Mouse (Mus musculus) lung, embryonic 14.5 days (tissue): ENCODE results near the gene Fyco1. TPM values are rescaled to one million over a fixed set of nuclear protein-coding genes. Genes with fewer than 3 reads are reported as not detected.

ENCODE experiments used
- ATAC-seq: fragments of 200-750 bp; cut with Nextera tagmentation; 2 replicates; pipeline ENCODE4 v1.8.0; 2017; ENCODE audit warnings: mild to moderate bottlenecking, moderate TSS enrichment, moderate library complexity; ENCODE audit not compliant: insufficient read depth
- DNase-seq: peaks from one replicate; pipeline ENCODE4 v3.0.0-alpha.2; 2015
- H3K27ac ChIP-seq: fragments of 300-500 bp; sonication (generic); 2 replicates; pipeline ENCODE4 v1.5.1; 2014; ENCODE audit warnings: low read depth, mild to moderate bottlenecking, moderate library complexity
- H3K27me3 ChIP-seq: fragments of 300-500 bp; sonication (generic); 2 replicates; pipeline ENCODE4 v1.6.1; 2014; ENCODE audit warnings: low read length, control low read depth; ENCODE audit not compliant: insufficient read depth
- H3K36me3 ChIP-seq: fragments of 300-500 bp; sonication (generic); 2 replicates; pipeline ENCODE4 v1.6.1; 2014; ENCODE audit warnings: control low read depth; ENCODE audit not compliant: insufficient read depth
- H3K4me1 ChIP-seq: fragments of 300-500 bp; sonication (generic); 2 replicates; pipeline ENCODE4 v1.6.1; 2014; ENCODE audit warnings: antibody characterized with exemption, control low read depth; ENCODE audit not compliant: insufficient read depth
- H3K4me2 ChIP-seq: fragments of 300-500 bp; sonication (generic); 2 replicates; pipeline ENCODE4 v1.6.1; 2014; ENCODE audit warnings: mild to moderate bottlenecking
- H3K4me3 ChIP-seq: fragments of 300-500 bp; sonication (generic); 2 replicates; pipeline ENCODE4 v1.5.1; 2014; ENCODE audit warnings: low read depth, low read length
- H3K9ac ChIP-seq: fragments of 300-500 bp; sonication (generic); 2 replicates; pipeline ENCODE4 v1.6.1; 2014
- H3K9me3 ChIP-seq: fragments of 300-500 bp; sonication (generic); 2 replicates; pipeline ENCODE4 v1.6.1; 2016; ENCODE audit warnings: low read depth, low read length, control low read depth
- CTCF ChIP-seq: IDR thresholded peaks from 2 replicates; pipeline ENCODE4 v1.5.1; 2016; ENCODE audit warnings: antibody characterized with exemption, low read depth
- whole genome bisulfite sequencing: fragments of 180-500 bp; shearing (Covaris S2); extraction: QIAGEN DNeasy Blood & Tissue Kit; methylation state at CpG from one replicate; pipeline ENCODE4 v1.1.7; 2014; 5-methylcytosine and 5-hydroxymethylcytosine counted together
- polyA plus RNA-seq: library from polyadenylated mRNA; unstranded; fragments of >200 nt; fragmentation: Nextera tagmentation; extraction: Ambion mirVana; gene quantifications from 2 replicates; pipeline ENCODE4 v1.2.1, GENCODE M21; 2014

Gene Fyco1
- polyA plus RNA-seq, 1 experiment from 2014 or later: 12.9 TPM

DNA sequence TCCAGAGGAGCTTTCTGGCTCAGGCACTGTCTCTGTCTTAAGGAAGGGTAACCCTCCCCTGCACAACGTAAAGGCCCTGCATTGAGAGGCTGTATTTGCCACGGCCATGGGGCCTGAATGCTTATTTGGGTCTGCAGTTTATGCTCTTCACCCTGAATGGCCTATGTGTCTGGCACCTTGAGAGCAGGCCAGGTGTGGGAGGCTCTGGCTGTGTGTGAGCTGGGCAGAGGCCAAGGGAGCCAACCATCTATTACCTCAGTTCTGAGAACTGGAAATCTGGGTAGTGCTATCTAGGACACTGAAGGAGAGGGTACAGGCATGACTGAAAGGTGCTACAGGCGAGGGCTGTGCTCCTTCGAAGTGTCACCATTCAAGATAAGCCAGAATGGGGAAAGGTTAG is 36.9 kb downstream of the Fyco1 start:
- DNase-seq (no peak), ATAC-seq (no peak)
- no peaks in the 10 kb centered on the region for H3K9me3 ChIP-seq
- no peak overlapping the region for H3K9ac ChIP-seq
- H3K27ac ChIP-seq: no peak overlapping the region
- no peak overlapping the region for H3K4me3 ChIP-seq
- TF ChIP-seq CTCF: no peak
- H3K27me3 ChIP-seq: no peaks in the 10 kb centered on the region
- H3K4me2 ChIP-seq: no peak overlapping the region
- peaks cover 44% of the 10 kb centered on the region for H3K36me3 ChIP-seq
- H3K4me1 ChIP-seq: no peaks in the 10 kb centered on the region
- 75% methylated on average over 4 of the region's 4 CpGs for WGBS

GRCm38 (mm10) chr9:123814326-123814725 is 37.4 kb downstream of the Fyco1 start:
- WGBS: 81% methylated on average over 2 of the region's 2 CpGs
- no peaks in the 10 kb centered on the region for H3K9me3 ChIP-seq
- peaks cover 43% of the 10 kb centered on the region for H3K36me3 ChIP-seq
- ATAC-seq: no peak
- no peak overlapping the region for H3K4me2 ChIP-seq
- H3K4me1 ChIP-seq: no peaks in the 10 kb centered on the region
- no peaks in the 10 kb centered on the region for H3K27me3 ChIP-seq
- no peak for TF ChIP-seq CTCF
- no peak overlapping the region for H3K9ac ChIP-seq
- no peak for DNase-seq
- no peak overlapping the region for H3K4me3 ChIP-seq
- H3K27ac ChIP-seq: no peak overlapping the region

DNA sequence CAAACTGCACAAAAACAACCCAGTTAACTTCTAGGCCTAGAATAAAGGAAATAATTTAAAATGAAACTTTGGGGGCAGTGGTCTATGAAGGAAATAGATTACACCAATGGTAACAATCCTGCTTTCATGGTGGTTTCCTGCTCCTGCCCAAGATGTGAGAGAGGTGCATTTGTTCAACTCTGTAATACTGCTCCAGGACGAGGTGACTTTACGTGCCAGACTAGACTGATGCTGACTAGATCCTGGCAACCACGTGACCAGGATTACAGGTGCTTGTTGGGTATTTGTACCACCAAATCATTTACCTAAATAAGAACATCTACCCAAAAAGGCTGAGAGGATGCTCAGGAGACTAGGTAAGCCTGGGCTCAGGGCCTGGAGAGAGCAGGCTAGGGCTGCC is 39.9 kb downstream of the Fyco1 start:
- Histone ChIP-seq H3K36me3 (peaks cover 31% of the 10 kb centered on the region), H3K27me3 (no peaks in the 10 kb centered on the region), H3K27ac (no peak overlapping the region), H3K4me1 (no peaks in the 10 kb centered on the region), H3K4me3 (no peak overlapping the region), H3K9me3 (no peaks in the 10 kb centered on the region), H3K4me2 (no peak overlapping the region), H3K9ac (no peak overlapping the region)
- no peak for TF ChIP-seq CTCF
- ATAC-seq: no peak
- WGBS: 89% methylated on average over 3 of the region's 3 CpGs
- DNase-seq: no peak

DNA sequence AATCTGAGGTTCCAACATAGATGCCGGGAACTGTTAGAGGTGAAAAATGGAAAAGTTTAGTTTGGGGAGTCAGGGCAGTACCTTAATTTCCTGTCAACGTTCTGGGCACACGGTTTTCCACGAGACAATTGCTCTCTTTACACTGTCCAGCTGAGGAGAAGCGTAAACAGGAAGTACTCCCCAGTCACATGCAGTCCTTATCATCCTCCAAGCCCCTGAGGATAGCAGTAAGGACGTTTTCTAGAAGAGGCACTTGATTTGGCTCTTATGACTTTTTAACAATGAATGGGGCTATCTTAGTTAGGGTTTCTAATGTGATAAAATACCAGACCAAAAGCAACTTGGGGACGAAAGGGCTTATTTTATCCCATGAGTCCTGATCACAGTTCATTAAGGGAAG is 43.1 kb downstream of the Fyco1 start:
- 41% methylated on average over 7 of the region's 7 CpGs for WGBS
- Histone ChIP-seq H3K27me3 (no peaks in the 10 kb centered on the region), H3K36me3 (peaks cover 19% of the 10 kb centered on the region)

DNA sequence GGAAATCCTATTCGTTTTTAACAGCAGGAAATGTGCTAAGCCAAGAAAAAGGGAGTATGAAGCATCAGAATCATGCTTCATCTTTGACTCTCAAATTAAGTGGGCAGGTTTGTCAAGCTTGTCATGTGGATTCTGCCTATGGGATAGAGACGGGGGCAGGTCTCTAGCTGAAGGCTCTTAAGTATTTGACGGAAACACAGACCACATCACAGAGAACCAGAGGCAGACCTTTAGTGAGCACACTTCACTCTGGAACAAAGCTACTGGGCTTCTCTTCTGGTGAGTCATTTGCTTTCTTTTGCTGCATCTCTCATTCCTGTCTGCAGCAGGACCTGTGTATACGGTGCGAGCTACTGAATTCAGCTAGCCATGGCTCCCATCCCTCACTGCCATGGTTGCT is 45.4 kb downstream of the Fyco1 start, which contains the start of gene Cxcr6:
Gene Cxcr6 (plus strand): TSS at position 209 of the 400 bp plus-strand sequence.
- no peaks in the 10 kb centered on the region for H3K27me3 ChIP-seq
- H3K4me2 ChIP-seq: no peak within 1 kb of the TSS
- no peaks in the 10 kb centered on the region for H3K4me1 ChIP-seq
- WGBS: 84% methylated on average over 5 of the region's 5 CpGs
- H3K4me3 ChIP-seq: no peak within 1 kb of the TSS
- H3K27ac ChIP-seq: no peak within 1 kb of the TSS
- H3K36me3 ChIP-seq: peaks cover 11% of the 10 kb centered on the region
- no peaks in the 10 kb centered on the region for H3K9me3 ChIP-seq
- no peak for DNase-seq
- no peak within 1 kb of the TSS for H3K9ac ChIP-seq
- ATAC-seq: no peak
- TF ChIP-seq CTCF: no peak

More for the DNA sequence above, 43.1 kb downstream of the Fyco1 start:
- Histone ChIP-seq H3K27ac (no peak overlapping the region), H3K9ac (no peak overlapping the region), H3K4me2 (no peak overlapping the region), H3K9me3 (no peaks in the 10 kb centered on the region), H3K4me1 (no peaks in the 10 kb centered on the region), H3K4me3 (no peak overlapping the region)
- ATAC-seq (no peak), DNase-seq (no peak)
- no peak for TF ChIP-seq CTCF

GRCm38 (mm10) chr9:123805241-123805640 is 46.5 kb downstream of the Fyco1 start:
- Histone ChIP-seq H3K4me1 (no peaks in the 10 kb centered on the region), H3K36me3 (peaks cover 4% of the 10 kb centered on the region), H3K27me3 (no peaks in the 10 kb centered on the region), H3K4me2 (no peak overlapping the region), H3K27ac (no peak overlapping the region), H3K9me3 (no peaks in the 10 kb centered on the region), H3K4me3 (no peak overlapping the region), H3K9ac (no peak overlapping the region)
- TF ChIP-seq CTCF: no peak
- no peak for ATAC-seq
- 83% methylated on average over 2 of the region's 2 CpGs for WGBS
- DNase-seq: no peak

DNA sequence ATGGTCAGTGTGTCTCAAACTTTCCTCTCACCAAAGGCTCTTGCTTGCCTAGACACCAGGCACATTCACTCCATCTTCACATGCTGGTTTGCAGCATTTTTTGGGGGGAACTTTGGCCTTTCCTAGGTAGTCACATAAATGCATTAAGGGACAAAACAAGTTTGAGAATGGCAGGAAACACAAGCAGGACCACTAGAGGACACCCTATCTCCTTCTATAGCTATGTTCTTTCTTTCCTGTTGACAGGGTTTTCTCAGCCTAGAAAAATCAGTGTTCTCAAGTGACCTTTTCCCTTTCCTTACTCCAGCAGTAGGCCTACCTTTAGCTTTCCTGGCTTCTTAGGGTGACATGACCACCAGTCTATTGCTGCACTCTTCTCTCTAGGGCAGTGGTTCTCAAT is 48.8 kb downstream of the Fyco1 start:
- H3K9ac ChIP-seq: no peak overlapping the region
- no peak for DNase-seq
- 0 out of 2 replicates have a peak, but pooled peaks cover 4% of the 10 kb centered on the region for H3K36me3 ChIP-seq
- H3K27me3 ChIP-seq: no peaks in the 10 kb centered on the region
- TF ChIP-seq CTCF: no peak
- no peak overlapping the region for H3K27ac ChIP-seq
- no peaks in the 10 kb centered on the region for H3K4me1 ChIP-seq
- no peak overlapping the region for H3K4me3 ChIP-seq
- H3K4me2 ChIP-seq: no peak overlapping the region
- H3K9me3 ChIP-seq: no peaks in the 10 kb centered on the region
- ATAC-seq: no peak

DNA sequence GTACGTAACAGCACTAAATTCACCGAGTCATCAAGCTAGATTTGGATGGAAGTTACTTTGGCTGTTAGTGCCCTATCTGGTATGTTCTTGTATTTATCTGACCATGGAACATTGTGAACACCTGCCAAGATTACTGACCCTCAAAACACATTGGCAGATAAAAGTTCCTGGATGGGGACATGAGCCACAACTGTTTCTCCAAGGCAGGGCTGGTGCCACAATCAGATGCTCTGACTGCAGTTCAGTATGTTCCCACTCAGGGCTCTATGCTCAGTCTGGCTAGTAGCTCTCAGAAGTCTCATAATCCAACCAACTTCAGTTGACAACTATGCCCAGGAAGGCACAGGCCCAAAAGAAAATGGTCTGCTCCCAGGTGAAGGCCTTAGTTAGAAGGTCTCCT is 49.3 kb downstream of the Fyco1 start:
- no peak for TF ChIP-seq CTCF
- ATAC-seq (no peak), DNase-seq (no peak)
- Histone ChIP-seq H3K4me1 (no peaks in the 10 kb centered on the region), H3K27ac (no peak overlapping the region), H3K9me3 (no peaks in the 10 kb centered on the region), H3K4me3 (no peak overlapping the region), H3K4me2 (no peak overlapping the region), H3K27me3 (no peaks in the 10 kb centered on the region), H3K9ac (no peak overlapping the region), H3K36me3 (peaks cover 9% of the 10 kb centered on the region; the same call in 1 of the 2 replicates)
- WGBS: 91% methylated on average over 2 of the region's 2 CpGs
